Mouse (Mus musculus) hindbrain, embryonic 10.5 days (tissue): ENCODE measurements around the gene Rcan3. TPM values are rescaled to one million over a fixed set of nuclear protein-coding genes. Genes with fewer than 3 reads are reported as not detected.

Source experiments
- DNase-seq: peaks from one replicate; pipeline ENCODE4 v3.0.0-alpha.2; 2017; ENCODE audit warnings: low spot score
- H3K27ac ChIP-seq: fragments of 300-500 bp; sonication (generic); 2 replicates; pipeline ENCODE4 v1.5.1; 2016; ENCODE audit warnings: mild to moderate bottlenecking, moderate library complexity
- H3K27me3 ChIP-seq: fragments of 300-500 bp; sonication (generic); 2 replicates; pipeline ENCODE4 v1.6.1; 2016; ENCODE audit warnings: mild to moderate bottlenecking; ENCODE audit not compliant: poor library complexity, insufficient read depth, severe bottlenecking
- H3K36me3 ChIP-seq: fragments of 300-500 bp; sonication (generic); 2 replicates; pipeline ENCODE4 v1.6.1; 2016; ENCODE audit warnings: mild to moderate bottlenecking, moderate library complexity
- H3K4me1 ChIP-seq: fragments of 300-500 bp; sonication (generic); replicated peaks from 2 replicates; pipeline ENCODE4 v1.6.1; 2016; ENCODE audit warnings: mild to moderate bottlenecking
- H3K4me3 ChIP-seq: fragments of 300-500 bp; sonication (generic); 2 replicates; pipeline ENCODE4 v1.5.1; 2016; ENCODE audit warnings: mild to moderate bottlenecking, moderate library complexity
- H3K9me3 ChIP-seq: fragments of 300-500 bp; sonication (generic); 2 replicates; pipeline ENCODE4 v1.6.1; 2016; ENCODE audit warnings: mild to moderate bottlenecking, moderate library complexity
- WGBS: fragments of 180-500 bp; shearing (Covaris S2); methylation state at CpG from one replicate; pipeline ENCODE4 v1.1.7; 2016; 5-methylcytosine and 5-hydroxymethylcytosine counted together
- polyA plus RNA-seq: library from polyadenylated mRNA; unstranded; fragments of >200 nt; fragmentation: Nextera tagmentation; extraction: Ambion mirVana; gene quantifications from 2 replicates; pipeline ENCODE4 v1.2.1, GENCODE M21; 2016

Rcan3 gene
- polyA plus RNA-seq, 1 experiment from 2014 or later, result 14.2 TPM

GRCm38 (mm10) chr4:135434395-135434789, 739 bp upstream of the Rcan3 start:
- no peaks in the 10 kb centered on the region for H3K36me3 ChIP-seq
- H3K27me3 ChIP-seq, result peaks cover 14% of the 10 kb centered on the region
- WGBS, result 34% methylated on average over 11 of the region's 11 CpGs
- peak; percentile 5 for DNase-seq
- no peaks in the 10 kb centered on the region for H3K9me3 ChIP-seq
- peak overlapping the region; percentile 93 for H3K27ac ChIP-seq
- peaks cover 35% of the 10 kb centered on the region for H3K4me1 ChIP-seq
- H3K4me3 ChIP-seq, result peak overlapping the region; percentile 78

GRCm38 (mm10) chr4:135433086-135433442, 589 bp downstream of the Rcan3 start:
- 6% methylated on average over 10 of the region's 10 CpGs for WGBS
- H3K27ac ChIP-seq, result peak overlapping the region; percentile 93
- DNase-seq, result no peak

GRCm38 (mm10) chr4:135429990-135430760, 3.5 kb downstream of the Rcan3 start:
- H3K4me1 ChIP-seq, result peaks cover 15% of the 10 kb centered on the region
- peaks cover 7% of the 10 kb centered on the region; the same call in 1 of the 2 replicates for H3K27me3 ChIP-seq
- no peaks in the 10 kb centered on the region for H3K36me3 ChIP-seq
- H3K9me3 ChIP-seq, result no peaks in the 10 kb centered on the region
- DNase-seq, result no peak
- 79% methylated on average over 8 of the region's 8 CpGs for WGBS
- H3K4me3 ChIP-seq, result no peak overlapping the region
- no peak overlapping the region for H3K27ac ChIP-seq

More at GRCm38 (mm10) chr4:135433086-135433442, 589 bp downstream of the Rcan3 start:
- Histone ChIP-seq H3K4me3 (peak overlapping the region; percentile 78), H3K4me1 (peaks cover 29% of the 10 kb centered on the region), H3K27me3 (peaks cover 14% of the 10 kb centered on the region), H3K36me3 (no peaks in the 10 kb centered on the region), H3K9me3 (no peaks in the 10 kb centered on the region)

GRCm38 (mm10) chr4:135429383-135429782, 4.3 kb downstream of the Rcan3 start:
- WGBS, result 87% methylated on average over 4 of the region's 4 CpGs

GRCm38 (mm10) chr4:135426587-135426986, 7.1 kb downstream of the Rcan3 start:
- no peak overlapping the region for H3K4me3 ChIP-seq
- peaks cover 19% of the 10 kb centered on the region; the same call in 1 of the 2 replicates for H3K36me3 ChIP-seq
- no peaks in the 10 kb centered on the region for H3K9me3 ChIP-seq
- no peak overlapping the region for H3K27ac ChIP-seq
- 89% methylated on average over 7 of the region's 7 CpGs for WGBS
- H3K4me1 ChIP-seq, result no peaks in the 10 kb centered on the region
- no peaks in the 10 kb centered on the region for H3K27me3 ChIP-seq
- DNase-seq, result no peak

More at GRCm38 (mm10) chr4:135429383-135429782, 4.3 kb downstream of the Rcan3 start:
- Histone ChIP-seq H3K27ac (no peak overlapping the region), H3K4me3 (no peak overlapping the region), H3K27me3 (peaks cover 7% of the 10 kb centered on the region; the same call in 1 of the 2 replicates), H3K9me3 (no peaks in the 10 kb centered on the region), H3K4me1 (peaks cover 12% of the 10 kb centered on the region), H3K36me3 (0 out of 2 replicates have a peak, but pooled peaks cover 4% of the 10 kb centered on the region)
- DNase-seq, result no peak

- H3K36me3 ChIP-seq, result peaks cover 19% of the 10 kb centered on the region
- 91% methylated on average over 9 of the region's 9 CpGs for WGBS
- no peaks in the 10 kb centered on the region for H3K9me3 ChIP-seq
- H3K27me3 ChIP-seq, result no peaks in the 10 kb centered on the region
- no peak overlapping the region for H3K27ac ChIP-seq
- no peak overlapping the region for H3K4me3 ChIP-seq
- H3K4me1 ChIP-seq, result no peaks in the 10 kb centered on the region
- no peak for DNase-seq
Observed at GRCm38 (mm10) chr4:135425625-135426024, 8.0 kb downstream of the Rcan3 start.

GRCm38 (mm10) chr4:135420961-135421360, 12.7 kb downstream of the Rcan3 start:
- H3K4me3 ChIP-seq, result no peak overlapping the region
- H3K27ac ChIP-seq, result no peak overlapping the region
- H3K4me1 ChIP-seq, result no peaks in the 10 kb centered on the region
- no peak for DNase-seq
- no peaks in the 10 kb centered on the region for H3K9me3 ChIP-seq
- WGBS, result 93% methylated on average over 13 of the region's 13 CpGs
- H3K36me3 ChIP-seq, result peaks cover 51% of the 10 kb centered on the region
- H3K27me3 ChIP-seq, result no peaks in the 10 kb centered on the region

- no peaks in the 10 kb centered on the region for H3K4me1 ChIP-seq
- H3K36me3 ChIP-seq, result peaks cover 54% of the 10 kb centered on the region
- no peaks in the 10 kb centered on the region for H3K27me3 ChIP-seq
Observed at GRCm38 (mm10) chr4:135420416-135420815, 13.2 kb downstream of the Rcan3 start.

GRCm38 (mm10) chr4:135419996-135420395, 13.7 kb downstream of the Rcan3 start:
- Histone ChIP-seq H3K27ac (no peak overlapping the region), H3K27me3 (no peaks in the 10 kb centered on the region), H3K4me3 (no peak overlapping the region), H3K36me3 (peaks cover 54% of the 10 kb centered on the region), H3K9me3 (no peaks in the 10 kb centered on the region), H3K4me1 (no peaks in the 10 kb centered on the region)
- 87% methylated on average over 21 of the region's 21 CpGs for WGBS
- DNase-seq, result no peak

More at GRCm38 (mm10) chr4:135420416-135420815, 13.2 kb downstream of the Rcan3 start:
- 82% methylated on average over 11 of the region's 11 CpGs for WGBS
- no peaks in the 10 kb centered on the region for H3K9me3 ChIP-seq
- no peak for DNase-seq
- H3K4me3 ChIP-seq, result no peak overlapping the region
- H3K27ac ChIP-seq, result no peak overlapping the region

- H3K36me3 ChIP-seq, result peaks cover 40% of the 10 kb centered on the region
- DNase-seq, result no peak
- WGBS, result 93% methylated on average over 21 of the region's 21 CpGs
- no peak overlapping the region for H3K4me3 ChIP-seq
- no peaks in the 10 kb centered on the region for H3K9me3 ChIP-seq
- no peaks in the 10 kb centered on the region for H3K4me1 ChIP-seq
- H3K27me3 ChIP-seq, result no peaks in the 10 kb centered on the region
- no peak overlapping the region for H3K27ac ChIP-seq
Observed at GRCm38 (mm10) chr4:135416367-135416766, 17.3 kb downstream of the Rcan3 start.

- peaks cover 22% of the 10 kb centered on the region for H3K36me3 ChIP-seq
- no peaks in the 10 kb centered on the region for H3K9me3 ChIP-seq
- no peak overlapping the region for H3K27ac ChIP-seq
- WGBS, result 79% methylated on average over 8 of the region's 8 CpGs
- no peak overlapping the region for H3K4me3 ChIP-seq
- H3K4me1 ChIP-seq, result no peaks in the 10 kb centered on the region
- no peak for DNase-seq
- no peaks in the 10 kb centered on the region for H3K27me3 ChIP-seq
Observed at GRCm38 (mm10) chr4:135413491-135413890, 20.2 kb downstream of the Rcan3 start.

- DNase-seq, result peak; percentile 46
- Histone ChIP-seq H3K4me3 (no peak overlapping the region), H3K27ac (no peak overlapping the region), H3K4me1 (no peaks in the 10 kb centered on the region), H3K9me3 (no peaks in the 10 kb centered on the region), H3K36me3 (peaks cover 13% of the 10 kb centered on the region), H3K27me3 (no peaks in the 10 kb centered on the region)
- 39% methylated on average over 4 of the region's 4 CpGs for WGBS
Observed at GRCm38 (mm10) chr4:135411633-135412032, 22.0 kb downstream of the Rcan3 start.

- Histone ChIP-seq H3K9me3 (no peaks in the 10 kb centered on the region), H3K4me3 (no peak overlapping the region), H3K36me3 (no peaks in the 10 kb centered on the region), H3K27me3 (no peaks in the 10 kb centered on the region), H3K27ac (no peak overlapping the region), H3K4me1 (no peaks in the 10 kb centered on the region)
- 72% methylated on average over 5 of the region's 5 CpGs for WGBS
- no peak for DNase-seq
Observed at GRCm38 (mm10) chr4:135406180-135406579, 27.5 kb downstream of the Rcan3 start.
